Mouse (Mus musculus) hindbrain, embryonic 14.5 days (tissue): ENCODE measurements around the gene Mrps7. TPM values are rescaled to one million over a fixed set of nuclear protein-coding genes. Genes with fewer than 3 reads are reported as not detected.

Experiments used
- ATAC-seq: fragments of 200-750 bp; cut with Nextera tagmentation; 2 replicates; pipeline ENCODE4 v1.8.0; 2017; ENCODE audit warnings: moderate number of reproducible peaks, mild to moderate bottlenecking, moderate TSS enrichment, moderate library complexity; ENCODE audit not compliant: low FRiP score
- DNase-seq: peaks from one replicate; pipeline ENCODE4 v3.0.0-alpha.2; 2015; ENCODE audit warnings: low spot score
- H3K27ac ChIP-seq: fragments of 300-500 bp; sonication (generic); 2 replicates; pipeline ENCODE4 v1.5.1; 2014; ENCODE audit warnings: mild to moderate bottlenecking, moderate library complexity
- H3K27me3 ChIP-seq: fragments of 300-500 bp; sonication (generic); 2 replicates; pipeline ENCODE4 v1.6.1; 2014; ENCODE audit warnings: mild to moderate bottlenecking, low read length, mixed read lengths; ENCODE audit not compliant: control insufficient read depth, insufficient read depth
- H3K36me3 ChIP-seq: fragments of 300-500 bp; sonication (generic); replicated peaks from 2 replicates; pipeline ENCODE4 v1.6.1; 2014; ENCODE audit not compliant: control insufficient read depth, insufficient read depth
- H3K4me1 ChIP-seq: fragments of 300-500 bp; sonication (generic); replicated peaks from 2 replicates; pipeline ENCODE4 v1.6.1; 2014; ENCODE audit warnings: antibody characterized with exemption, low read length, mixed read lengths; ENCODE audit not compliant: control insufficient read depth, insufficient read depth
- H3K4me2 ChIP-seq: fragments of 300-500 bp; sonication (generic); replicated peaks from 2 replicates; pipeline ENCODE4 v1.6.1; 2014; ENCODE audit warnings: mild to moderate bottlenecking, moderate library complexity
- H3K4me3 ChIP-seq: fragments of 300-500 bp; sonication (generic); replicated peaks from 2 replicates; pipeline ENCODE4 v1.5.1; 2014; ENCODE audit warnings: mild to moderate bottlenecking, low read length
- H3K9ac ChIP-seq: fragments of 300-500 bp; sonication (generic); 2 replicates; pipeline ENCODE4 v1.6.1; 2014
- H3K9me3 ChIP-seq: fragments of 300-500 bp; sonication (generic); 2 replicates; pipeline ENCODE4 v1.6.1; 2016; ENCODE audit warnings: low read length; ENCODE audit not compliant: control insufficient read depth
- WGBS: fragments of 180-500 bp; shearing (Covaris S2); extraction: QIAGEN DNeasy Blood & Tissue Kit; methylation state at CpG from one replicate; pipeline ENCODE4 v1.1.7; 2014; 5-methylcytosine and 5-hydroxymethylcytosine counted together
- polyA plus RNA-seq: library from polyadenylated mRNA; unstranded; fragments of >200 nt; fragmentation: Nextera tagmentation; extraction: Ambion mirVana; gene quantifications from 2 replicates; pipeline ENCODE4 v1.2.1, GENCODE M21; 2014

The Mrps7 gene
- polyA plus RNA-seq, 1 experiment from 2014 or later = 72.5 TPM

DNA sequence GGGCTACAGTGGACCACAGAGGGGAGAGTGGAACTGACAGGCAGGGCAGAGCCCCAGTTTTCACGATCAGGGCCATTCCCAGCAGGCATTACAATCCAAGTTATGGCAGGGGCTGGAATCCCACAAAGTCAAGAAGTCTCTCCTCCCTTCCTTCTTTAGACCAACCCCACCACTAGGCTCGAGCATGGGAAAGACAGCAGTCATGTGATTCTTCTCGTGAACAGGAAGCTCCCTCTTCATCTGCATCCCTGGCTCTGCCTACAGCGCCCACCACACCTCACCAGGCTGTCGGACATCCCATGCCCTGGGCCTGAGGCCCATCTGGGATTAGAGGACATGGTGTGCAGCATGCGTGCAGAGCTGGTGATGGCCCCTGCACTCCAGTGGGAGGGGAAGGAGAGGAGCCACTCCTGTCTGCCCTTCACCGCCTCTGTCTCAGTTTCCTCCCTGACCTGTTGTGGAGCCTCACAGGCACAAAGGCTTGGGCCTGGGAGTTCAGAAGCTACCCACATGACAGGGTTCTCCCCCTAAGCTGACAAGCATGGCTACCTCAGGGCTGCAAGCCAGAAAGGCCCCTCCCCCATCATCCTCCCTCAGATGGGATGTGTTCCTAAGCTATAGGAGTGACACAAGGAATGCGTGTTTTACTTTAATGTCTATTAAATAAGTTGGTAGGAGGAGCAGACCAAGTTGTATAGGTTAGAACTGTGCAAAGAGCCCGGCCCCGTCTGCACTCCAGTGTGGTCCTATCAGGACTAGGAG, 10.8 kb downstream of the Mrps7 start:
- Histone ChIP-seq H3K27me3 (peaks cover 9% of the 10 kb centered on the region; the same call in 1 of the 2 replicates), H3K27ac (no peak overlapping the region), H3K9ac (no peak overlapping the region), H3K9me3 (no peaks in the 10 kb centered on the region), H3K4me2 (no peak overlapping the region), H3K4me1 (0 out of 2 replicates have a peak, but pooled peaks cover 5% of the 10 kb centered on the region), H3K36me3 (peaks cover 36% of the 10 kb centered on the region), H3K4me3 (no peak overlapping the region)
- DNase-seq = no peak
- WGBS = 84% methylated on average over 10 of the region's 10 CpGs
- ATAC-seq = no peak

DNA sequence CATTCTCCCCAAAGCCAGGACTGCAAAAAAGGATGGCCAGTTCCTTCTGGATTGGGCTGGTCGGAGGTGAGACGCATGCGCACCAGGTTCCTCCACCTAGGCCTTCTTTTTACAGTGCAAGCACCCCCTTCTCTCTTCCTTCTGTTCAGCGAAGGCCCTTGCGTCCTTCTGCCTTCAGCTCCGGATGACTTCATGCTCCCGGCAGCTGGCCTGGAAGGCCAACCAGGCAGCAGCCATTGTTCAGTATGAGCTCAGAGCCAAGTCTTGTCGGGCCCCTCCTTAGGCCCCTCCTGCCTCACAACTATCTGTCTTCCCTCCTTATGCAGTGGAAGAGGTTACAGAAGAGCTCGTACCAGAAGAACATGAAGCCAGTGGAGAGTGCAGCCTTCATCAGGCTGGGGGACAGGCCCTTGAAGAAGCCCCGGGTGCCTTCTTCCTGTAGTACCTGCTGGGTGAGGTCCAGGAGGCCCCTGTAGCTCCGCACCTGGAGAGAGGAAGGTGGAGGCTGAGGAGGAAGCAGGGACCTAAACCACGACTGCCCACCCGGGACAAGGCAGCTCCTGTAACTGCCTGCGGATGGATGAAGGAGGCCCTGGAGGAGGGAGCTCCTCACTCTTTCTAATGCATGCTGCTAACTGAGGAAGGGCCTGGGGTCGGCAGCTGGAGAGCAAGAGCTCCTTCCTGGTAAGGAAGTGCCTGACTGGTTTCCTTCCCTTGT, 11.5 kb downstream of the Mrps7 start:
- no peaks in the 10 kb centered on the region for H3K9me3 ChIP-seq
- no peak overlapping the region for H3K4me2 ChIP-seq
- ATAC-seq (no peak), DNase-seq (no peak)
- no peak overlapping the region for H3K27ac ChIP-seq
- WGBS = 84% methylated on average over 15 of the region's 15 CpGs
- no peak overlapping the region for H3K4me3 ChIP-seq
- H3K27me3 ChIP-seq = peaks cover 9% of the 10 kb centered on the region; the same call in 1 of the 2 replicates
- H3K4me1 ChIP-seq = 0 out of 2 replicates have a peak, but pooled peaks cover 5% of the 10 kb centered on the region
- no peak overlapping the region for H3K9ac ChIP-seq
- peaks cover 43% of the 10 kb centered on the region for H3K36me3 ChIP-seq

DNA sequence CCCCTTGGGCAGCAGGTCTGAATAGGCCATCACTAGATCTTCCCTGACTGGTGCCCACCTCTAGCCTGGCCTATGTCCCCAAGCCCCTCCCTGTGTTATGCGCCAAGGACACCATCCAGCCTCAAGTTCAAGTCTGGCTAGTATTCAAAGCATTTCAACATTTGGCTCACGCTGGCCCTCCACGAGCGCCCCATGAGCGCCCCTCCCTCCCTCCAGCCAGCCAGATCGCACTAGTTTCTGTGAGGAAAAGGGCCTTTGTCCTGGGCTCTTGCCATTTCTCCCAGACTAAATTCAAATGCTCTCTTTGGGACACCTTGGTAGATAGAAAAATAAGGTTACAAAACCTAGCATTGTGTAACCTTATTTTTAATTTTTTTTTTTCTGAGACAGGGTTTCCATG, 12.2 kb downstream of the Mrps7 start:
- WGBS = 90% methylated on average over 6 of the region's 6 CpGs
- peaks cover 9% of the 10 kb centered on the region; the same call in 1 of the 2 replicates for H3K27me3 ChIP-seq

DNA sequence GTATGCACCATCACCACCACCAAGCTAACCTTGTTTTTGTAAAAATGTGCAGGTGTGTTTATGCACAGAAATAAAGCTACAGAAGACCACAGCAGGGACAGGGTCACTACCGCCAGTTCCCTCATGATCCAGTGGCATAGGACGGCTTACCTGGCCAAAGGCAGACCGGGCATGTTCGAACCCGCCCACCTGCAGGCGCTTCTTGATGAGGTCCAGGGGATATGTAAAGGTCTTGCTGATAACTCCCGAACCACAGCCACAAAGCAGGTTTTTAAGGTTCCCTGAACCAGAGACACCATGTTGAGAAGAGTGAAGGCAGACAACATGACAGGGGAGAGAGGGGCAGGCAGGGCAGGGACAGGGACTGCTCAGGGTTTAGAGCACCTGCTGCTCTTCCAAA, 12.6 kb downstream of the Mrps7 start:
- WGBS = 96% methylated on average over 7 of the region's 7 CpGs
- ATAC-seq = no peak

More for the DNA sequence above, 12.2 kb downstream of the Mrps7 start:
- DNase-seq (no peak), ATAC-seq (no peak)
- H3K4me1 ChIP-seq = 0 out of 2 replicates have a peak, but pooled peaks cover 5% of the 10 kb centered on the region
- peaks cover 49% of the 10 kb centered on the region for H3K36me3 ChIP-seq
- H3K27ac ChIP-seq = no peak overlapping the region
- H3K4me2 ChIP-seq = no peak overlapping the region
- H3K4me3 ChIP-seq = no peak overlapping the region
- no peak overlapping the region for H3K9ac ChIP-seq
- no peaks in the 10 kb centered on the region for H3K9me3 ChIP-seq

DNA sequence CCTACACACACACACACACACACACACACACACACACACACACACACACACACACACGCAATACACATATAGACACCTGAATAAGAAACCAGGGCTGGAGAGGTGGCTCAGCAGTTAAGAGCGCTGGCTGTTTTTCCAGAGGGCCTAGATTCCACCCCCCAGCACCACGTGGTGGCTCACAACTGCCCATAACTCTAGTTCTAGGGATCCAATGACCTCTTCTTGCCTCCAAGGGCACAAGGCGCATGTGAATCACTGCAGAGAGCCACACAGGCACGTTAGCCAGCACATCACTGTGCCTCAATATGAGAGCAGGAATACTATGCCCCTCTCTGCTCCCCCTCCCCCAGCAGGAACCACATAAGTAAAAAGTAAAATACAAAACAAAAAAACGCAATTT, 13.2 kb downstream of the Mrps7 start:
- 0 out of 2 replicates have a peak, but pooled peaks cover 2% of the 10 kb centered on the region for H3K4me1 ChIP-seq
- whole genome bisulfite sequencing = 81% methylated on average over 6 of the region's 6 CpGs
- no peak for ATAC-seq
- H3K4me3 ChIP-seq = no peak overlapping the region
- DNase-seq = no peak
- no peak overlapping the region for H3K27ac ChIP-seq
- H3K4me2 ChIP-seq = no peak overlapping the region
- H3K9ac ChIP-seq = no peak overlapping the region
- peaks cover 57% of the 10 kb centered on the region for H3K36me3 ChIP-seq
- H3K27me3 ChIP-seq = peaks cover 9% of the 10 kb centered on the region; the same call in 1 of the 2 replicates
- H3K9me3 ChIP-seq = no peaks in the 10 kb centered on the region

More for the DNA sequence above, 12.6 kb downstream of the Mrps7 start:
- H3K27me3 ChIP-seq = peaks cover 9% of the 10 kb centered on the region; the same call in 1 of the 2 replicates
- H3K4me2 ChIP-seq = no peak overlapping the region
- H3K4me1 ChIP-seq = 0 out of 2 replicates have a peak, but pooled peaks cover 5% of the 10 kb centered on the region
- peaks cover 54% of the 10 kb centered on the region for H3K36me3 ChIP-seq
- no peak for DNase-seq
- H3K9me3 ChIP-seq = no peaks in the 10 kb centered on the region
- H3K27ac ChIP-seq = no peak overlapping the region
- H3K9ac ChIP-seq = no peak overlapping the region
- no peak overlapping the region for H3K4me3 ChIP-seq

DNA sequence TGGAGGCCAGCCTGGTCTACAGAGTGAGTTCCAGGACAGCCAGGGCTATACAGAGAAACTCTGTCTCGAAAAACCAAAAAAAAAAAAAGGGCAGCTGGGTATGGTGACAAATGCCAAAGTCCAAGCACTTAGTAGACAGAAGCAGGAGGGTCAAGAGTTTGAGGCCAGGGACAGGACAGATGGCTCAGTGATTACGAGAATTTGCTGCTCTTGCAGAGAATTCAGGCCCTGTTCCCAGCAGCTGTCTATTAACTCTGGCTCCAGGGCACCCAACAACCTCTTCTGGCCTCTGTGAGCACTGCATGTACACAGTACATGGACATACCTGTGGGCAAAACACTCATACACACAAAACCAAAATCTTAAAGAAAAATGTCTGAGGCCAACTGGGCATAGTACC, 14.3 kb downstream of the Mrps7 start:
- H3K9me3 ChIP-seq = no peaks in the 10 kb centered on the region
- H3K4me1 ChIP-seq = no peaks in the 10 kb centered on the region
- WGBS = 81% methylated on average over 2 of the region's 2 CpGs
- no peak overlapping the region for H3K4me2 ChIP-seq
- ATAC-seq = no peak
- no peak for DNase-seq
- no peak overlapping the region for H3K9ac ChIP-seq
- H3K4me3 ChIP-seq = no peak overlapping the region
- H3K36me3 ChIP-seq = peaks cover 67% of the 10 kb centered on the region
- H3K27ac ChIP-seq = no peak overlapping the region
- peaks cover 9% of the 10 kb centered on the region; the same call in 1 of the 2 replicates for H3K27me3 ChIP-seq

DNA sequence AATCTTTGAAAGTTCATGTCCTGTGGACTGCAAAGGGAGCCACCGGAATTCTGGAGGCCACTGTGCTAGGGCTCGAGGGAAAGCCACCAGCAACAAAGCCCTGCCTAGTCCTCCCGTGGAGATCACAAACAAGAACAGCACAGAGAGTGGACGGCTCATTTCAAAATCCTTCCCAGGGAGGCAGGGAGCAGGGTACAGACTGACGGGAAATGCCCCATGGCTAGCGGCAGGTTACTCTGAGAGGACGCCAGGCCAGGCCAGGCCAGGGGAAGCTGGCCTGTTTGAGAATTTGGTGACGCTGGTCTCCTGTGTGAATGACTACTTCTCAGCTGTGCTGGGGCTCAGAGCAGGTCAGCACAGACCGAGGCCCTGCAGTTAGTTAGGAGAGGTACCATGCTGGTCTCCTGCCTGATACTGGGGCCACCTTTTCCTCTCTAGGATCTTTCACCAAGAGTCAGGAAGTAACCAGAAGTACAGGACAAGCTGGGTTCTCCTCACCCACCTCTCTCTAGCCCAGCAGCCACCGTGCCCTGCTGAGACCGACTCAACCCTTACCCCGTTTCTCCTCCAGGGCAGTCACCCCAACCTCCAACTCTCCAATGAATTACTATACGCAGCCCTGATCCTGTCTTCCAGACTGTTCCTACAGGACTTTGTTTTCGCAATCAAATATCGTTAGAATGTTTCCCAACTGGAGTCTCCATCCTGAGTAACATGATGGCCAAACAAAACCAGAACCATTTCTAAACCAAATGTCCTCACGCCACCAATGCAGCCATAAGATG, 15.2 kb downstream of the Mrps7 start:
- no peak for DNase-seq
- Histone ChIP-seq H3K4me3 (no peak overlapping the region), H3K36me3 (peaks cover 75% of the 10 kb centered on the region), H3K9me3 (no peaks in the 10 kb centered on the region), H3K4me2 (no peak overlapping the region), H3K27ac (no peak overlapping the region), H3K9ac (no peak overlapping the region), H3K27me3 (peaks cover 7% of the 10 kb centered on the region; the same call in 1 of the 2 replicates), H3K4me1 (no peaks in the 10 kb centered on the region)
- 89% methylated on average over 16 of the region's 16 CpGs for WGBS
- ATAC-seq = no peak

DNA sequence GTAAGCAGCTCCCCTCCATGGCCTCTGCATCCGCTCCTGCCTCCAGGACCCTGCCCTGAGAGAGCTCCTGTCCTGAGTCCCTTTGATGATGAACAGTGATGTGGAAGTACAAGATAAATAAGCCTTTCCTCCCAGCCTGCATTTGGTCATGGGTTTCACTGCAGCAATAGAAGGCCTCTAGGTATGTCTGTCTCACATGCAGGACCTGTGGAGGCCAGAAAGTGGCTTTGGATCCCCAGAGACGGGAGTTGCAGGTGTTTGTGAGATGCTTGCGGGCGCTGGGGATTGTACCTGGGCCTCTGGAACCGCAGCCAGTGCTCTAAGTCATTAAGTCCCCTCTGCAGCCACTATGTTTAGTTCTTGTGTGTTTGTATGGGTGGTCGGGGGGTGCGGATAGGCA, 16.2 kb downstream of the Mrps7 start:
- no peaks in the 10 kb centered on the region for H3K27me3 ChIP-seq
- no peak for ATAC-seq
- WGBS = 92% methylated on average over 7 of the region's 7 CpGs
- no peaks in the 10 kb centered on the region for H3K4me1 ChIP-seq
- H3K9ac ChIP-seq = no peak overlapping the region
- H3K27ac ChIP-seq = no peak overlapping the region
- no peak overlapping the region for H3K4me2 ChIP-seq
- H3K9me3 ChIP-seq = no peaks in the 10 kb centered on the region
- H3K4me3 ChIP-seq = no peak overlapping the region
- H3K36me3 ChIP-seq = peaks cover 75% of the 10 kb centered on the region
- DNase-seq = no peak
